Mouse (Mus musculus) olfactory bulb, adult 2 months (tissue): Measurements from ENCODE around the gene Hyal3.

Experiments
- CTCF ChIP-seq: fragments of 200-500 bp; IDR thresholded peaks from 2 replicates; pipeline ENCODE4 v1.5.1; 2012; ENCODE audit warnings: low read depth, mild to moderate bottlenecking, low read length, moderate library complexity; ENCODE audit not compliant: insufficient read depth
- POLR2A ChIP-seq: fragments of 200-500 bp; IDR thresholded peaks from 2 replicates; pipeline ENCODE4 v1.6.1; 2012; ENCODE audit warnings: mild to moderate bottlenecking, low read depth, low read length, moderate library complexity; ENCODE audit not compliant: insufficient read depth

GRCm38 (mm10) chr9:107607036-107607435 lies 26.4 kb downstream of the Hyal3 start:
- TF ChIP-seq POLR2A (no peak), CTCF (no peak)
